Mouse (Mus musculus): ENCODE measurements at regions not wholly inside any gene's neighbourhood (a gene's known extent, or its start where the extent isn't known, plus 50 kb on each side); places are given as distances from the start of the nearest gene placed in this dataset.

DNA sequence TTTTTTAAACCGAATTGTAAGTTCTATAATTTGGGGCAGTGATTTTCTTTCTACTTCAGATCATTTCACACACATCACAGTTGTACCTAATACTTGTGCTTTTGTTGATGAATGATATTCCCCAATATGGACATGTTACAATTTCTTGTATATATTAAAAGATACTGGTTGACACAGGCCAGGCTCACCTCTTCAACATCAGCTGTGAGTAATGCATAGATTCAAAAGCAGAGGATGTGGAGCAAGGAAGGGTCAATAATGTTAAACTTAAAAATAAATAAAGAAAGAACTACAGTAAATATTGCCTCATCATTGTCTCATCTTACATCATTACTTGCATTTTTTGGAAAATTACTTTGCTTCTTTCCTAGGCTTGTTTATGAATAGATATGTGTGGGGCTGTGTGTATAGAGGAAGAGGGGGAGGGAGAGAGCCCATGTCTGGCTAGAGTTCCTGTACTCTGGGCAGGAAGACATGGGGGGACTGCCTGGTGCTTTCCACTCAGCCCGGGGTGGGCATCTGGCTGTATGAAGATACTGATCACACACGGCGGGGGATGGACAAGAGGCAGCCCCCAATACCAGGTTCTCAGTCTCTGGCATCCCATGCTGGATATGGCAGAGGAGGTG, 490.1 kb downstream of the Gm6377 start:
- Histone ChIP-seq H3K27ac (replicated peaks; ENCODE audit: low read depth, low read length) (no peak overlapping the region), H3K4me2 (ENCODE audit: low read depth, low read length) (no peak overlapping the region), H3K9ac (ENCODE audit: low read depth, low read length) (no peak overlapping the region), H3K36me3 (ENCODE audit: control insufficient read depth, insufficient read depth, low read length) (no peaks in the 10 kb centered on the region), H3K4me3 (ENCODE audit: low read depth, low read length) (no peak overlapping the region), H3K9me3 (ENCODE audit: control insufficient read depth, low read length) (no peaks in the 10 kb centered on the region), H3K27me3 (replicated peaks; ENCODE audit: control insufficient read depth, insufficient read depth, low read length) (no peaks in the 10 kb centered on the region), H3K4me1 (ENCODE audit: control insufficient read depth, insufficient read depth, low read length) (no peaks in the 10 kb centered on the region)
- no peak for DNase-seq (ENCODE audit: low spot score)
- 81% methylated on average over 4 of the region's 4 CpGs for WGBS
- no peak for ATAC-seq (ENCODE audit: low read depth)

GRCm38 (mm10) chrX:109734961-109735537, 538.5 kb downstream of the Gm6377 start:
- no peaks in the 10 kb centered on the region for H3K9me3 ChIP-seq (ENCODE audit: control insufficient read depth, low read length)
- 50% methylated on average over 4 of the region's 4 CpGs for WGBS
- H3K4me2 ChIP-seq (ENCODE audit: low read depth, low read length) = no peak overlapping the region
- H3K36me3 ChIP-seq (ENCODE audit: control insufficient read depth, insufficient read depth, low read length) = no peaks in the 10 kb centered on the region
- no peaks in the 10 kb centered on the region for H3K4me1 ChIP-seq (ENCODE audit: control insufficient read depth, insufficient read depth, low read length)
- no peak overlapping the region for H3K27ac ChIP-seq (replicated peaks; ENCODE audit: low read depth, low read length)
- DNase-seq (ENCODE audit: low spot score) (peak; percentile 8), ATAC-seq (ENCODE audit: low read depth) (no peak)
- no peaks in the 10 kb centered on the region for H3K27me3 ChIP-seq (replicated peaks; ENCODE audit: control insufficient read depth, insufficient read depth, low read length)
- no peak overlapping the region for H3K4me3 ChIP-seq (ENCODE audit: low read depth, low read length)
- H3K9ac ChIP-seq (ENCODE audit: low read depth, low read length) = no peak overlapping the region

DNA sequence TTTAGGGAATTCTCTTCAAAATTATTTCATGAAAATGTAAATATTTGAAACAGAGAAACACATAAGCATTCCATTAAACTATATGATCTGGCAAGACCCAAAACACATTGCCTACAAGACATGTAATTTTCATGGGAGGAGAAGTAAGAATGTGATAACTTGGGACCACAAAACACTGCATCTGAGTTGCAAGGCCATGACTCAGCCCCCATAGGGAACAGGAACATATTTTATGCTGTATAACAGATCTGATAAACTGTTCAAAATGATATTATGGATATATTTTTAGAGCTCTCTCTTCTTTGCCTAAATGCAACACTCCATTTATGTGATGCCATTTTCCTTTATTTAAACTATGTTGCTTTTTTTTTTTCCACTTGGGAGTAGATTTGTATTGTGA, 539.4 kb downstream of the Gm6377 start:
- no peak overlapping the region for H3K27ac ChIP-seq (replicated peaks; ENCODE audit: low read depth, low read length)
- ATAC-seq (ENCODE audit: low read depth) (no peak), DNase-seq (ENCODE audit: low spot score) (no peak)
- H3K27me3 ChIP-seq (replicated peaks; ENCODE audit: control insufficient read depth, insufficient read depth, low read length) = no peaks in the 10 kb centered on the region
- H3K36me3 ChIP-seq (ENCODE audit: control insufficient read depth, insufficient read depth, low read length) = no peaks in the 10 kb centered on the region
- no peaks in the 10 kb centered on the region for H3K4me1 ChIP-seq (ENCODE audit: control insufficient read depth, insufficient read depth, low read length)
- no peaks in the 10 kb centered on the region for H3K9me3 ChIP-seq (ENCODE audit: control insufficient read depth, low read length)
- no peak overlapping the region for H3K4me3 ChIP-seq (ENCODE audit: low read depth, low read length)
- no peak overlapping the region for H3K4me2 ChIP-seq (ENCODE audit: low read depth, low read length)
- no peak overlapping the region for H3K9ac ChIP-seq (ENCODE audit: low read depth, low read length)

Measured in embryonic facial prominence, embryonic 14.5 days (tissue).